Mouse (Mus musculus) embryo, embryonic 10.5 days (tissue): Measurements from ENCODE around the gene Ggact.

Experiments used
- DNase-seq: peaks from one replicate; pipeline ENCODE4 v3.0.0-alpha.2; 2015; ENCODE audit warnings: low spot score

Gene Ggact

GRCm38 (mm10) chr14:122867531-122868285 is 45.8 kb downstream of the Ggact start:
- no peak for DNase-seq

GRCm38 (mm10) chr14:122865462-122866129 is 48.0 kb downstream of the Ggact start:
- no peak for DNase-seq

- DNase-seq: no peak
Measured at GRCm38 (mm10) chr14:122862623-122863022, 50.9 kb downstream of the Ggact start.

GRCm38 (mm10) chr14:122859792-122860191 is 53.8 kb downstream of the Ggact start:
- DNase-seq: no peak

- DNase-seq: no peak
Measured at GRCm38 (mm10) chr14:122852506-122853057, 61.0 kb downstream of the Ggact start.

- DNase-seq: no peak
Measured at GRCm38 (mm10) chr14:122837018-122837417, 76.5 kb downstream of the Ggact start.

GRCm38 (mm10) chr14:122836221-122836620 is 77.3 kb downstream of the Ggact start:
- DNase-seq: peak; percentile 70

GRCm38 (mm10) chr14:122835487-122836190 is 77.9 kb downstream of the Ggact start:
- DNase-seq: no peak

- peak; percentile 34 for DNase-seq
Measured at GRCm38 (mm10) chr14:122834753-122835152, 78.8 kb downstream of the Ggact start.

- DNase-seq: no peak
Measured at GRCm38 (mm10) chr14:122833666-122834065, 79.9 kb downstream of the Ggact start.

- DNase-seq: no peak
Measured at GRCm38 (mm10) chr14:122830433-122830832, 83.1 kb downstream of the Ggact start.

GRCm38 (mm10) chr14:122825464-122825863 is 88.1 kb downstream of the Ggact start:
- no peak for DNase-seq

GRCm38 (mm10) chr14:122823791-122824190 is 89.8 kb downstream of the Ggact start:
- no peak for DNase-seq

GRCm38 (mm10) chr14:122821002-122821401 is 92.6 kb downstream of the Ggact start:
- no peak for DNase-seq

- no peak for DNase-seq
Measured at GRCm38 (mm10) chr14:122800296-122800695, 113.3 kb downstream of the Ggact start.

GRCm38 (mm10) chr14:122793368-122793767 is 120.2 kb downstream of the Ggact start:
- DNase-seq: no peak

GRCm38 (mm10) chr14:122790111-122790510 is 123.4 kb downstream of the Ggact start:
- DNase-seq: no peak

GRCm38 (mm10) chr14:122788199-122788598 is 125.4 kb downstream of the Ggact start:
- no peak for DNase-seq

GRCm38 (mm10) chr14:122784701-122785100 is 128.9 kb downstream of the Ggact start:
- DNase-seq: no peak

GRCm38 (mm10) chr14:122766448-122766847 is 147.1 kb downstream of the Ggact start:
- no peak for DNase-seq
